Mouse (Mus musculus) spleen, postnatal 36 days (tissue): ENCODE data around the gene 1700016D06Rik.
"Not testable (repeated sequence)": the region's sequence is repeated elsewhere in the genome, so short reads cannot be mapped to it uniquely, and the experiment has no call there.

Source experiments
- DNase-seq, 2 experiments: peaks; one replicate each; pipeline ENCODE4 v3.0.0; 2022; ENCODE audit warnings: low spot score in 2 of 2, mixed read lengths in 1 of 2

The 1700016D06Rik gene

GRCm38 (mm10) chr8:11701428-11701827 lies 565 bp upstream of the 1700016D06Rik start:
- no peak for DNase-seq

GRCm38 (mm10) chr8:11700060-11701032 lies 517 bp downstream of the 1700016D06Rik start:
- DNase-seq = peak; percentile 36 to 40

- no peak for DNase-seq
These were observed 1.3 kb downstream of the 1700016D06Rik start for GRCm38 (mm10) chr8:11699442-11700001.

GRCm38 (mm10) chr8:11697467-11697866 lies 3.4 kb downstream of the 1700016D06Rik start:
- DNase-seq = no peak

GRCm38 (mm10) chr8:11696176-11696575 lies 4.7 kb downstream of the 1700016D06Rik start:
- DNase-seq = no peak

- no peak for DNase-seq
These were observed 6.9 kb downstream of the 1700016D06Rik start for GRCm38 (mm10) chr8:11693972-11694371.

- DNase-seq = no peak
These were observed 8.4 kb downstream of the 1700016D06Rik start for GRCm38 (mm10) chr8:11692455-11692854.

GRCm38 (mm10) chr8:11691761-11692160 lies 9.1 kb downstream of the 1700016D06Rik start:
- DNase-seq = no peak

- no peak for DNase-seq
These were observed 9.6 kb downstream of the 1700016D06Rik start for GRCm38 (mm10) chr8:11691284-11691683.

- no peak for DNase-seq
These were observed 10.9 kb downstream of the 1700016D06Rik start for GRCm38 (mm10) chr8:11689945-11690344.

- DNase-seq = no peak
These were observed 13.6 kb downstream of the 1700016D06Rik start for GRCm38 (mm10) chr8:11687251-11687650.

GRCm38 (mm10) chr8:11684558-11684957 lies 16.3 kb downstream of the 1700016D06Rik start:
- DNase-seq = no peak

GRCm38 (mm10) chr8:11668308-11668707 lies 32.6 kb downstream of the 1700016D06Rik start:
- no peak for DNase-seq

GRCm38 (mm10) chr8:11666023-11666716 lies 34.7 kb downstream of the 1700016D06Rik start:
- DNase-seq = not testable (repeated sequence)

- no peak for DNase-seq
These were observed 38.9 kb downstream of the 1700016D06Rik start for GRCm38 (mm10) chr8:11661969-11662368.

GRCm38 (mm10) chr8:11650021-11650420 lies 50.8 kb downstream of the 1700016D06Rik start:
- no peak for DNase-seq

GRCm38 (mm10) chr8:11643123-11643522 lies 57.7 kb downstream of the 1700016D06Rik start:
- DNase-seq = no peak

GRCm38 (mm10) chr8:11640606-11641005 lies 60.3 kb downstream of the 1700016D06Rik start:
- no peak for DNase-seq

- DNase-seq = no peak
These were observed 63.3 kb downstream of the 1700016D06Rik start for GRCm38 (mm10) chr8:11637531-11637930.

- peak; percentile 64 to 69 for DNase-seq
These were observed 64.4 kb downstream of the 1700016D06Rik start for GRCm38 (mm10) chr8:11636324-11637057.

GRCm38 (mm10) chr8:11635611-11636081 lies 65.2 kb downstream of the 1700016D06Rik start, which contains the start of gene Ankrd10:
Gene Ankrd10 (minus strand): TSS chr8:11635757.
- peak; percentile 97 to 98 for DNase-seq
